Mouse (Mus musculus) embryonic facial prominence, embryonic 10.5 days (tissue): ENCODE data around the gene Spsb1. TPM values are rescaled to one million over a fixed set of nuclear protein-coding genes. Genes with fewer than 3 reads are reported as not detected.
A peak's percentile ranks its signal among the peaks of the same experiment; 100 is the strongest.

Experiments used
- DNase-seq: peaks from one replicate; pipeline ENCODE4 v3.0.0-alpha.2; 2017; ENCODE audit warnings: low spot score
- H3K27ac ChIP-seq: fragments of 300-500 bp; sonication (generic); replicated peaks from 2 replicates; pipeline ENCODE4 v1.5.1; 2016; ENCODE audit warnings: mild to moderate bottlenecking
- H3K27me3 ChIP-seq: fragments of 300-500 bp; sonication (generic); replicated peaks from 2 replicates; pipeline ENCODE4 v1.6.1; 2016; ENCODE audit warnings: low read depth, mild to moderate bottlenecking; ENCODE audit not compliant: poor library complexity, severe bottlenecking
- H3K36me3 ChIP-seq: fragments of 300-500 bp; sonication (generic); replicated peaks from 2 replicates; pipeline ENCODE4 v1.6.1; 2016; ENCODE audit warnings: mild to moderate bottlenecking, moderate library complexity
- H3K4me1 ChIP-seq: fragments of 300-500 bp; sonication (generic); 2 replicates; pipeline ENCODE4 v1.6.1; 2016
- H3K4me3 ChIP-seq: fragments of 300-500 bp; sonication (generic); 2 replicates; pipeline ENCODE4 v1.5.1; 2016; ENCODE audit warnings: mild to moderate bottlenecking, moderate library complexity
- H3K9me3 ChIP-seq: fragments of 300-500 bp; sonication (generic); 2 replicates; pipeline ENCODE4 v1.6.1; 2016; ENCODE audit warnings: mild to moderate bottlenecking
- WGBS: fragments of 180-500 bp; shearing (Covaris S2); methylation state at CpG from one replicate; pipeline ENCODE4 v1.1.7; 2016; 5-methylcytosine and 5-hydroxymethylcytosine counted together
- polyA plus RNA-seq: library from polyadenylated mRNA; unstranded; fragments of >200 nt; fragmentation: Nextera tagmentation; extraction: Ambion mirVana; gene quantifications from 2 replicates; pipeline ENCODE4 v1.2.1, GENCODE M21; 2016

Gene Spsb1
- polyA plus RNA-seq, 1 experiment from 2014 or later: 21.4 TPM

DNA sequence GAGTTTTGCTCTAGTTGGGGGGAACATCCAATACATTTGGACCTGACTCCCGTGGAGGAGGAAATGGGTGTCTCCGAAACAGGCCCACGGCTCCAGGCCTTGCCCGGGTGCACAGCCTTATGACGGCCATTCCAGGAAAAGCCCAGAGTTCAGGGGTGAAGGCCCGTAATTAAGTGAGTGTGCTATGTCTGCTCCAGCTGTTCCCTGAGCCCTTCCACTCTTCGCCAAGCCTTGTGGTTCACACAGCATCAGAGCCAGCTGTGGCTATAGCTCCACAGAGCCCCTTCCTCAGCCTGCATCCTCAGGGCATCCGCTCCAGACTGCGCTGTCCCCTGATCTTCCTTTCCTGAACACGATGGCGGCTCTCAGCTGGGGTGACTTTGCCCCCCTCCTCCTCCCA, 83.8 kb downstream of the Spsb1 start:
- H3K9me3 ChIP-seq: no peaks in the 10 kb centered on the region
- 51% methylated on average over 11 of the region's 11 CpGs for WGBS
- H3K4me3 ChIP-seq: no peak overlapping the region
- H3K27me3 ChIP-seq: no peaks in the 10 kb centered on the region
- peaks cover 55% of the 10 kb centered on the region for H3K4me1 ChIP-seq
- H3K36me3 ChIP-seq: no peaks in the 10 kb centered on the region
- peak; percentile 67 for DNase-seq
- H3K27ac ChIP-seq: peak overlapping the region; percentile 66

DNA sequence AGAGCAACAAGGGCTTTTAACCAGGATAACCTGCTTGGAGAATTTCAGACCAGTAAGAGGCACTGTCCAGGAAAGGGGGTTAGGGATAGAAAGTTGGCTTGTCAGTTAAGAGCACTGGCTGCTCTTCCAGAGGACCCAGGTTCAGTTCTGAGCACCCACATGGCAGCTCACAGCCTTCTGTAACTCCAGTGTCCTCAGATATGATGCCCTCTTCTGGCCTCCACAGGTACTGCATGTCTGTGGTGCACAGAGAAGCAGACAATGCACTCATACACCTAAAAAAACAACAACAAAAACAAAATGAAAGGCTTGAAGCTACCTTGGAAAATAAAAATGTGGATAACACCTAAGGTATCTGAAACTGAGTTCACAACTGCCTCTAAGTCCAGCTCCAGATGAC, 84.4 kb downstream of the Spsb1 start:
- Histone ChIP-seq H3K27ac (no peak overlapping the region), H3K27me3 (no peaks in the 10 kb centered on the region), H3K9me3 (no peaks in the 10 kb centered on the region), H3K4me1 (peaks cover 49% of the 10 kb centered on the region), H3K4me3 (no peak overlapping the region), H3K36me3 (no peaks in the 10 kb centered on the region)
- DNase-seq: no peak

DNA sequence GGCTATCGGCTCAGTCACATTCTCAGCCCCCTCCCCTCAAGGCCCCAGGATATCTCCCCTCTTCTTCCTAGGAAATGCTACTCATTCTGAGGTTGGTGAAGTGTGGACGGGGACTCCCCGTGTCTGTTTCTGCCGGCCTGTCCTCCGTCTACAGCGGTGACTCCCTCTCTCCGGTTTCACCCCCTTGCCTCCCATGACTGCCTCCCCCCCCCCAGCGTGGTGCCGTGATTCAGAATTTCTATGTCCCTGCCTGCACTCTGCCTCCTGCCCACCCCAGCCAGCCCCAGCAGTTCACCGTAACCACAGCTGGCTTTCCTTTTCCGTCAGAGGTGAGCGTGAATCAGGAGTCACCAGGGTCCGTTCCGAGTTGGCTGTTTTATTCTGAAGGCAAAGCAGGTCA, 86.1 kb downstream of the Spsb1 start:
- Histone ChIP-seq H3K4me3 (no peak overlapping the region), H3K36me3 (no peaks in the 10 kb centered on the region), H3K27me3 (no peaks in the 10 kb centered on the region), H3K27ac (peak overlapping the region; percentile 67), H3K9me3 (no peaks in the 10 kb centered on the region), H3K4me1 (peaks cover 49% of the 10 kb centered on the region)
- 78% methylated on average over 14 of the region's 14 CpGs for WGBS
- no peak for DNase-seq

DNA sequence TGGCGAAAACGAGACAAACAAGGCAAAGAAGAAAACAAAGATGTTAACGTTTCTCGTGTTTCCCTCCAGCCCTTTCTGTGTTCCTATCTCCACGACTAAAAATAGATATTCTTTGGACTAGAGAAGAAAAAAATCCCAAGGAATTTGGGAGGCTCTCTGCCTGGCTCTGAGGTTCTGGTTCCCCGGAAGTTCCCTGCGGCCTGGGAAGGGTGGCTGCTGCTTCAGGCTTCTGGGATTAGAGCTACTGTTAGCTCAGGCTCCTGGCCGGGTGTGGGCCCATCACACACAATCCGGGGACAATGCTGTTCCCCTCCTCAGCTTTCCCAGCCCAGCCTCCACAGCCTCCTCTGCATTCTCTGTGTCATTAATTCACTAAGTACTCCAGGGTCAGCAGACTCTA, 86.8 kb downstream of the Spsb1 start:
- Histone ChIP-seq H3K4me3 (no peak overlapping the region), H3K27me3 (no peaks in the 10 kb centered on the region), H3K27ac (peak overlapping the region; percentile 61), H3K9me3 (no peaks in the 10 kb centered on the region), H3K36me3 (no peaks in the 10 kb centered on the region), H3K4me1 (peaks cover 49% of the 10 kb centered on the region)
- 74% methylated on average over 9 of the region's 9 CpGs for WGBS
- DNase-seq: no peak

DNA sequence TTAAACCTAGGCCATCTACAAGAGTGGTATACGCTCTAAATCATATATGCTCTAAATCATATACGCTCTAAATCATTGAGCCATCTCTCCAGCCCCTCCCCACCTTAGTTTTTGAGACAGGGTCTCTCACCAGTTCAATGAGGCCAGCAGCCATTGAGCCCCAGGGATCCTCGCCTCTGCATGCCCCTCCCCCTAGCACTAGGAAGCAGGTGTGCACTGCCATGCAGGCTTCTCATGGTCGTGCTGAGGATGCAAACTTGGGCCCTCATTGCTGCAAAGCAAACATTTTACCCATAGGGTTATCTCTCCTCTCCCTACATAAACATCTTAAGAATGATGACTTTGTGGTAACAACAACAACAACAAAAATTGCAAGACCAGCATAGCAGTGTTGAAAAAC, 87.5 kb downstream of the Spsb1 start:
- H3K36me3 ChIP-seq: no peaks in the 10 kb centered on the region
- no peak overlapping the region for H3K27ac ChIP-seq
- peaks cover 42% of the 10 kb centered on the region for H3K4me1 ChIP-seq
- no peak overlapping the region for H3K4me3 ChIP-seq
- 69% methylated on average over 4 of the region's 4 CpGs for WGBS
- DNase-seq: no peak
- H3K9me3 ChIP-seq: no peaks in the 10 kb centered on the region
- H3K27me3 ChIP-seq: no peaks in the 10 kb centered on the region

DNA sequence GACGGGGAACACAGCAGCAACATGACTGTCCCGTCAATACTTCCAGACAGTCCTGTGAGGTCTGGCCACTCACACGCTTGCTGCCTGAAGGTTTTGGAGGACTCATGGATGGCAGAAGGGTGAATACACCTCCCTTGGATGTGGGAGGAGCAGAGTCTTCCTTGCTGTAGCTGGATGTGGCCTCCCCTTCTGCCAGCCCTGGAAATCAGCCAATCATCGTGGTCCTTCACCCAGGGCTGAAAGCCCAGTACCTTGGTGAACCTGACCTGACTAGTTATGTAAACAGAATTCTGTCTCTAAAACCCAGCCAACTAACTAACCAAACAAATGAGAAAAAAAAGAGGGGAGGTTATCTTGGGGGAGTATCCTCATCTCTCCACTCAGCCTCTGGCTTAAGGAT, 90.4 kb downstream of the Spsb1 start:
- no peaks in the 10 kb centered on the region for H3K27me3 ChIP-seq
- WGBS: 72% methylated on average over 4 of the region's 4 CpGs

DNA sequence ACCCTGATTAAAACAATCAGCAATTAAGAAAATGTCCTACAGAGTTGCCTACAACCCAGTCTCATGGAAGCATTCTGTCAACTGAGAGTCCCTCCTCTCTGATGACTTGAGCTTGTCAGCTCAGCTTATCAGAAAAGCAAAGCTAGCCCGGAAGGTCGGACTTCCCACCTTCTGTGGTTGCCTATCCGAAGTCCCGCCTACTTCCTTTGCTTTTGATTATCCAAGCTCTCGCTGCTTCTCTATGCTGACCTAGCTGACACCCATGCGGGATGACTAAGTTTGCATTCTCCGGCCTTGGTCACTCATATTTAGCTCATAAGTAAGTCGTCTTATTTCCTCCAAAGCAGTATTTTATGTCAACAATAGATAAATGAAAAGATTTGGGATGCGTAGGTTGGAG, 91.3 kb downstream of the Spsb1 start:
- H3K9me3 ChIP-seq: no peaks in the 10 kb centered on the region
- peaks cover 34% of the 10 kb centered on the region for H3K4me1 ChIP-seq
- 86% methylated on average over 9 of the region's 9 CpGs for WGBS

More for the DNA sequence above, 90.4 kb downstream of the Spsb1 start:
- DNase-seq: no peak
- Histone ChIP-seq H3K9me3 (no peaks in the 10 kb centered on the region), H3K4me3 (no peak overlapping the region), H3K36me3 (no peaks in the 10 kb centered on the region), H3K4me1 (peaks cover 36% of the 10 kb centered on the region), H3K27ac (peak overlapping the region; percentile 59)

DNA sequence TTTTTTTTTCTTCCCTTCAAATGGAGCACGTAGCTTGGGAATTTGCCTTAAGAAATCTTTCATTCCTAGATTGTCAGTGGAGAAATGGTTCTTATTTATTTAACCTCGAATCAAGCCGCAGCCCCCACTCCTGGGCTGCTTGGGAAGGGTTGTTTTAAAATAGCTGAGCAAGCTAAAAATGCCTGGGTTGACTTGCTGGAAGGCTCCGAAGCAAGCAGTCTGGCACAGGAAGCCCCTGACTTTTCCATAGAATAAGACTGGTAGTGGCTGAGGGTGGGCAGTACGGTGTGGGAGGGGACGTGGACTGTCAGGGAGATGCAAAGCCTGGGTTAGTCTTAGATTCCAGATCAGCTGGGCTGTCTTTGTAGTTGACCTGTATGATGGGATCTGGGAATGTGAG, 94.5 kb downstream of the Spsb1 start:
- Histone ChIP-seq H3K27ac (no peak overlapping the region; the same call in 1 of the 2 replicates), H3K4me3 (no peak overlapping the region), H3K9me3 (no peaks in the 10 kb centered on the region), H3K36me3 (no peaks in the 10 kb centered on the region), H3K4me1 (peaks cover 52% of the 10 kb centered on the region), H3K27me3 (peaks cover 1% of the 10 kb centered on the region; the same call in 1 of the 2 replicates)
- DNase-seq: no peak
- WGBS: 79% methylated on average over 6 of the region's 6 CpGs

More for the DNA sequence above, 91.3 kb downstream of the Spsb1 start:
- H3K27ac ChIP-seq: no peak overlapping the region
- no peaks in the 10 kb centered on the region for H3K36me3 ChIP-seq
- no peaks in the 10 kb centered on the region for H3K27me3 ChIP-seq
- DNase-seq: no peak
- no peak overlapping the region for H3K4me3 ChIP-seq

DNA sequence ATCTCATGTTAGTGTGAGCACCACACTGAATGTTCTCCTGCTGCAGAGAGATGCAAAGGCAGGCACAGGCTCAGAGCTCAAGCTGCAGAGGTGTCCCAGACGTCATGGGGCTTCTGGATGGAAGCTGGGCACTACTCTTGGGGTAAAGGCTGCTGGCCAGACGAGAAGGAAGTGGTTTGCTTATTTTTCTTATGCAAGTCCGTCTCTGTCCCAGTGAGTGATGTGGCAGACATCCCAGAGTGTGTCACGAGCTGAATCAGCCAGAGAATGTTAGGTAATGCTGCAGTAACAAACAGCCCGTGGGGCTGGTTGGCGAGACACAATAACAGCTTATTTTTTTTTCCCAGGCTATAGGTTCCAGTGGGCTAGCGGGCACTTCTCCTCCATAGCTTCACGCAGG, 96.3 kb downstream of the Spsb1 start:
- no peak overlapping the region for H3K27ac ChIP-seq
- H3K27me3 ChIP-seq: peaks cover 10% of the 10 kb centered on the region; the same call in 1 of the 2 replicates
- DNase-seq: no peak
- no peaks in the 10 kb centered on the region for H3K9me3 ChIP-seq
- H3K36me3 ChIP-seq: no peaks in the 10 kb centered on the region
- H3K4me1 ChIP-seq: peaks cover 56% of the 10 kb centered on the region
- 66% methylated on average over 8 of the region's 8 CpGs for WGBS
- H3K4me3 ChIP-seq: no peak overlapping the region

DNA sequence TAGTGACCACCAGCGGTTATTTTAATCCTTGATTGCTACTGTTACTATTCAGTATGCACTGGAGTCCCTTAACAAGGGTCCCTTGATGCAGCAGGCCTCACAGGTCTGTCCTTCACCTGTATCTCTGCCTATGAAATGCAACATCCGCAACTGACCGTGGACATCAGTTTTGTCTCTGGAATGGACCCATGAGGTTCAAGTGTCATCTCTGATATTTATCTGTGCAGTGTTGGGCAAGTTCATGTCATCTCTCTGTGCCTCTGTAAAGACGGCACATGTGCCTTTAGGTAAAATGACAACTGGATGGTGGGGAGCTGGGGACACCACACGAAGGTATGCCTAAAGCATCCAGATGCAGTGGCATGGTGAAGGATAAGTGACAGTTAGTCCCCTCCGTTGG, 96.7 kb downstream of the Spsb1 start:
- H3K27me3 ChIP-seq: peaks cover 10% of the 10 kb centered on the region; the same call in 1 of the 2 replicates
- 85% methylated on average over 6 of the region's 6 CpGs for WGBS
- no peak overlapping the region for H3K4me3 ChIP-seq
- no peak for DNase-seq
- H3K9me3 ChIP-seq: no peaks in the 10 kb centered on the region
- H3K4me1 ChIP-seq: peaks cover 60% of the 10 kb centered on the region
- peak overlapping the region; percentile 54 for H3K27ac ChIP-seq
- no peaks in the 10 kb centered on the region for H3K36me3 ChIP-seq

DNA sequence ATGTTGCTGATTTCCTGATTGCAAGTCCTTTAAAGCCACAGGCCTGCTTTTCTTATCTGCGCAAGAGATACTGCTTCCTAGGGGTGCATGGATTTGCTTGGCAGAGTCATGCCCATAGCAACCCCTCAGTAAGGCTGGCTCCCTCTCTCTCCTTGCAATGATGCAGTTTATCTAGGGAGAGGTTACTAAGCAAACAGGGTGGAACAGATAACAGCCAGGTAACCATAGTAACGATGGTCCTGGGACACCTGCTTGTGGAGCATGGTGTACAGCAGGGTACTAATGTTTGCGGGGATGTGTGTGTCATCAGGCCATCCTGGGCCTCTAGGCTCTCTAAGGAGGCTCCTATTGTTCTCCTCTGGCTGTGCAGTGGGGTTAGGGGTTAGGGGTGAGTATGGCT, 97.2 kb downstream of the Spsb1 start:
- 88% methylated on average over 3 of the region's 3 CpGs for WGBS

DNA sequence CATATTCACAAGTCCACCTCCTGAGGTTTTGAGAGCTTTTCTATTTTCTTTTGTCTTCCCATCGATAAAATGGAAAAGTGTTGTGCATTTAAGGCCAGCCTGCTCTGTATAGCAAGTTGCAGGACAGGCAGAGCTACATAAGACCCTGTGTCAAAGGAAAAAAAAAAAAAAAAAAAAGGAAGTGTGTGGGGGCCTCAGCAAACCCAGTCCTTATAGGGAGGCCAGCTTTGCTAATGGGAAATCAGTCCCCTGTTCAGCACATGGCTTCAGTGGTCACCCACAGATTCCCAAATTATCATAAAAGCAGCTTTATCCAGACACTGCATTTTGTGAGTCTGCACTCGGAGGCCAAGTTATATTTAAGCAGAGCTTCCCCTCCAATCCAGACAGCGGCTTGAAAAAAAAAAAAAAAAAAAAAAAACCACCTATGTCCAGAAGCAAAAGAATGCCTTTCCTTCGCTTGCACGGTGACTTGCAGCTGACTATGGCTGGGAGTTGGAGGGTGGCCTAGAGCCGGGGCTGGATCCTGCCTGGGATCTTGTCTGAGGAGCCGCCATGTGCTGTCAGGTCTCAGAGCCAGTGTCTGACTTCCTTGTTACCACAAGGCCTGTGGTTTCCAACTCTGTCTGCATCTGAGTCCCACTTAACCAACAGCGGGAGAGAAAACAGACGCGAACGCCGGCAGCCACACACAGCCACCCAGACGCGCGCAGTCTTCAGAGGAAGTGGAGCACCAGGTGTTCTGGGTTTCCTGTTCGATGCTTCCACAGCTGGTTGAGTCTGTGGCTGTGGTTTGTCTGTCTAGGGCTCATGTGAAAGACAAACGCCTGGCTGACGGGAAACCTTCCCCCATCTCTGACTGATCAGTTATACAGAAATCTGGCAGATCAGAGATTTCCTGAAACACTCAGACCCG, 98.7 kb downstream of the Spsb1 start:
- no peaks in the 10 kb centered on the region for H3K9me3 ChIP-seq
- WGBS: 68% methylated on average over 19 of the region's 19 CpGs
- peak overlapping the region; percentile 73 for H3K27ac ChIP-seq
- DNase-seq: peak; percentile 53
- peaks cover 10% of the 10 kb centered on the region; the same call in 1 of the 2 replicates for H3K27me3 ChIP-seq
- H3K36me3 ChIP-seq: no peaks in the 10 kb centered on the region
- H3K4me1 ChIP-seq: peaks cover 59% of the 10 kb centered on the region
- H3K4me3 ChIP-seq: no peak overlapping the region

More for the DNA sequence above, 97.2 kb downstream of the Spsb1 start:
- no peaks in the 10 kb centered on the region for H3K36me3 ChIP-seq
- no peak overlapping the region for H3K4me3 ChIP-seq
- H3K4me1 ChIP-seq: peaks cover 60% of the 10 kb centered on the region
- no peak for DNase-seq
- peaks cover 10% of the 10 kb centered on the region; the same call in 1 of the 2 replicates for H3K27me3 ChIP-seq
- peak overlapping the region; percentile 54 for H3K27ac ChIP-seq
- H3K9me3 ChIP-seq: no peaks in the 10 kb centered on the region
